Mouse (Mus musculus): ENCODE data around the gene Galk1. TPM values are rescaled to one million over a fixed set of nuclear protein-coding genes. Genes with fewer than 3 reads are reported as not detected.

Gene Galk1
- polyA plus RNA-seq, 1 experiment from 2014 or later, result 65.9 TPM

- no peaks in the 10 kb centered on the region for H3K27me3 ChIP-seq (replicated peaks)
- H3K36me3 ChIP-seq, result peaks cover 13% of the 10 kb centered on the region; the same call in 1 of the 2 replicates
- H3K4me1 ChIP-seq, result peaks cover 29% of the 10 kb centered on the region
- ATAC-seq (ENCODE audit: low FRiP score), result no peak
- 92% methylated on average over 28 of the region's 28 CpGs for WGBS
- H3K4me2 ChIP-seq, result no peak overlapping the region
- no peak overlapping the region for H3K9ac ChIP-seq (replicated peaks)
- no peaks in the 10 kb centered on the region for H3K9me3 ChIP-seq (replicated peaks)
- H3K27ac ChIP-seq (replicated peaks), result no peak overlapping the region
- no peak overlapping the region for H3K4me3 ChIP-seq (replicated peaks)
Observed at GRCm38 (mm10) chr11:116007095-116007850, 5.2 kb downstream of the Galk1 start.

- H3K27me3 ChIP-seq (replicated peaks), result no peaks in the 10 kb centered on the region
- WGBS, result 76% methylated on average over 9 of the region's 9 CpGs
- H3K27ac ChIP-seq (replicated peaks), result no peak overlapping the region
- peaks cover 13% of the 10 kb centered on the region; the same call in 1 of the 2 replicates for H3K36me3 ChIP-seq
- no peak overlapping the region for H3K4me3 ChIP-seq (replicated peaks)
- H3K9me3 ChIP-seq (replicated peaks), result no peaks in the 10 kb centered on the region
- peak overlapping the region; percentile 44; the same call in 1 of the 2 replicates for H3K9ac ChIP-seq (replicated peaks)
- peaks cover 15% of the 10 kb centered on the region for H3K4me1 ChIP-seq
- peak overlapping the region; percentile 70 for H3K4me2 ChIP-seq
- 0 out of 2 replicates have a peak, but pooled peaks have one; percentile 4 for ATAC-seq (ENCODE audit: low FRiP score)
Observed at GRCm38 (mm10) chr11:116005701-116006419, 6.7 kb downstream of the Galk1 start.

- WGBS, result 6% methylated on average over 54 of the region's 54 CpGs
- H3K27ac ChIP-seq (replicated peaks), result peak overlapping the region; percentile 58
- peaks cover 11% of the 10 kb centered on the region for H3K4me1 ChIP-seq
- H3K4me2 ChIP-seq, result peak overlapping the region; percentile 70
- H3K27me3 ChIP-seq (replicated peaks), result no peaks in the 10 kb centered on the region
- ATAC-seq (ENCODE audit: low FRiP score), result peak; percentile 50
- peaks cover 13% of the 10 kb centered on the region; the same call in 1 of the 2 replicates for H3K36me3 ChIP-seq
- peak overlapping the region; percentile 44 for H3K9ac ChIP-seq (replicated peaks)
- peak overlapping the region; percentile 35 for H3K4me3 ChIP-seq (replicated peaks)
- H3K9me3 ChIP-seq (replicated peaks), result no peaks in the 10 kb centered on the region
Observed at GRCm38 (mm10) chr11:116004840-116005700, 7.4 kb downstream of the Galk1 start.

- H3K9me3 ChIP-seq (replicated peaks), result no peaks in the 10 kb centered on the region
- peak overlapping the region; percentile 35 for H3K4me3 ChIP-seq (replicated peaks)
- peak overlapping the region; percentile 44 for H3K9ac ChIP-seq (replicated peaks)
- peak overlapping the region; percentile 58 for H3K27ac ChIP-seq (replicated peaks)
- ATAC-seq (ENCODE audit: low FRiP score), result no peak
- 30% methylated on average over 8 of the region's 8 CpGs for WGBS
- H3K4me1 ChIP-seq, result peaks cover 14% of the 10 kb centered on the region
- H3K4me2 ChIP-seq, result peak overlapping the region; percentile 70
- H3K36me3 ChIP-seq, result peaks cover 10% of the 10 kb centered on the region; the same call in 1 of the 2 replicates
- H3K27me3 ChIP-seq (replicated peaks), result no peaks in the 10 kb centered on the region
Observed at GRCm38 (mm10) chr11:116004186-116004823, 8.2 kb downstream of the Galk1 start.

GRCm38 (mm10) chr11:116002894-116003293, 9.6 kb downstream of the Galk1 start:
- no peak for ATAC-seq (ENCODE audit: low FRiP score)
- H3K4me2 ChIP-seq, result no peak overlapping the region
- 91% methylated on average over 3 of the region's 3 CpGs for WGBS

GRCm38 (mm10) chr11:116001725-116002124, 10.8 kb downstream of the Galk1 start:
- no peaks in the 10 kb centered on the region for H3K36me3 ChIP-seq
- no peak overlapping the region for H3K4me3 ChIP-seq (replicated peaks)
- no peak for ATAC-seq (ENCODE audit: low FRiP score)
- no peaks in the 10 kb centered on the region for H3K9me3 ChIP-seq (replicated peaks)
- H3K27ac ChIP-seq (replicated peaks), result no peak overlapping the region
- peaks cover 14% of the 10 kb centered on the region for H3K4me1 ChIP-seq
- no peak overlapping the region for H3K9ac ChIP-seq (replicated peaks)
- H3K27me3 ChIP-seq (replicated peaks), result no peaks in the 10 kb centered on the region
- 78% methylated on average over 6 of the region's 6 CpGs for WGBS
- H3K4me2 ChIP-seq, result no peak overlapping the region

More at GRCm38 (mm10) chr11:116002894-116003293, 9.6 kb downstream of the Galk1 start:
- Histone ChIP-seq H3K9ac (replicated peaks) (no peak overlapping the region), H3K4me1 (peaks cover 14% of the 10 kb centered on the region), H3K9me3 (replicated peaks) (no peaks in the 10 kb centered on the region), H3K4me3 (replicated peaks) (no peak overlapping the region), H3K27me3 (replicated peaks) (no peaks in the 10 kb centered on the region), H3K27ac (replicated peaks) (no peak overlapping the region), H3K36me3 (no peaks in the 10 kb centered on the region)

- H3K4me2 ChIP-seq, result no peak overlapping the region
- WGBS, result 48% methylated on average over 10 of the region's 10 CpGs
- no peak for ATAC-seq (ENCODE audit: low FRiP score)
- no peaks in the 10 kb centered on the region for H3K9me3 ChIP-seq (replicated peaks)
- H3K27ac ChIP-seq (replicated peaks), result no peak overlapping the region
- H3K36me3 ChIP-seq, result no peaks in the 10 kb centered on the region
- peaks cover 14% of the 10 kb centered on the region for H3K4me1 ChIP-seq
- H3K9ac ChIP-seq (replicated peaks), result no peak overlapping the region
- no peaks in the 10 kb centered on the region for H3K27me3 ChIP-seq (replicated peaks)
- no peak overlapping the region for H3K4me3 ChIP-seq (replicated peaks)
Observed at GRCm38 (mm10) chr11:116000607-116001006, 11.9 kb downstream of the Galk1 start.

GRCm38 (mm10) chr11:115999538-116000143, 12.9 kb downstream of the Galk1 start:
- no peak overlapping the region for H3K4me3 ChIP-seq (replicated peaks)
- no peak for ATAC-seq (ENCODE audit: low FRiP score)
- H3K4me1 ChIP-seq, result peaks cover 5% of the 10 kb centered on the region
- no peak overlapping the region for H3K9ac ChIP-seq (replicated peaks)
- WGBS, result 17% methylated on average over 14 of the region's 14 CpGs
- H3K27me3 ChIP-seq (replicated peaks), result no peaks in the 10 kb centered on the region
- H3K9me3 ChIP-seq (replicated peaks), result no peaks in the 10 kb centered on the region
- no peaks in the 10 kb centered on the region for H3K36me3 ChIP-seq
- H3K27ac ChIP-seq (replicated peaks), result no peak overlapping the region
- peak overlapping the region; percentile 33 for H3K4me2 ChIP-seq

GRCm38 (mm10) chr11:115999027-115999426, 13.5 kb downstream of the Galk1 start:
- Histone ChIP-seq H3K4me1 (peaks cover 3% of the 10 kb centered on the region; the same call in 1 of the 2 replicates), H3K4me3 (replicated peaks) (no peak overlapping the region), H3K9me3 (replicated peaks) (no peaks in the 10 kb centered on the region), H3K36me3 (no peaks in the 10 kb centered on the region), H3K9ac (replicated peaks) (no peak overlapping the region), H3K27ac (replicated peaks) (no peak overlapping the region), H3K4me2 (no peak overlapping the region), H3K27me3 (replicated peaks) (no peaks in the 10 kb centered on the region)
- ATAC-seq (ENCODE audit: low FRiP score), result no peak
- WGBS, result 83% methylated on average over 7 of the region's 7 CpGs

GRCm38 (mm10) chr11:115997662-115998061, 14.9 kb downstream of the Galk1 start:
- WGBS, result 67% methylated on average over 5 of the region's 5 CpGs
- Histone ChIP-seq H3K4me2 (no peak overlapping the region), H3K4me3 (replicated peaks) (no peak overlapping the region), H3K4me1 (peaks cover 3% of the 10 kb centered on the region; the same call in 1 of the 2 replicates), H3K27ac (replicated peaks) (no peak overlapping the region), H3K36me3 (no peaks in the 10 kb centered on the region), H3K27me3 (replicated peaks) (no peaks in the 10 kb centered on the region), H3K9me3 (replicated peaks) (no peaks in the 10 kb centered on the region), H3K9ac (replicated peaks) (no peak overlapping the region)
- ATAC-seq (ENCODE audit: low FRiP score), result no peak
